Mouse (Mus musculus) megakaryocyte, embryonic 14.5 days (primary cell): Measurements from ENCODE around the gene Slbp. TPM values are rescaled to one million over a fixed set of nuclear protein-coding genes. Genes with fewer than 3 reads are reported as not detected.

Source experiments
- H3K27me3 ChIP-seq: replicated peaks from 2 replicates; pipeline ENCODE3; 2012; ENCODE audit warnings: inconsistent platforms
- H3K36me3 ChIP-seq: replicated peaks from 2 replicates; pipeline ENCODE3; 2012; ENCODE audit warnings: low read length, inconsistent platforms, mixed read lengths
- H3K4me1 ChIP-seq: 2 replicates; pipeline ENCODE4 v1.6.1; 2012; ENCODE audit warnings: inconsistent platforms
- H3K4me3 ChIP-seq: replicated peaks from 2 replicates; pipeline ENCODE3; 2012; ENCODE audit warnings: moderate library complexity, mild to moderate bottlenecking, inconsistent platforms
- H3K9me3 ChIP-seq: 2 replicates; pipeline ENCODE4 v1.6.1; 2012; ENCODE audit warnings: inconsistent platforms
- FLI1 ChIP-seq: IDR thresholded peaks from 2 replicates; pipeline ENCODE4 v1.6.1; 2012; ENCODE audit warnings: low read length, inconsistent platforms, mixed read lengths
- GATA1 ChIP-seq: IDR thresholded peaks from 3 replicates; pipeline ENCODE4 v1.6.1; 2012; ENCODE audit warnings: mixed read lengths, low read length, inconsistent platforms, borderline replicate concordance
- polyA plus RNA-seq: library from polyadenylated mRNA; stranded (reverse); fragments of >175 nt; gene quantifications from 2 replicates; pipeline ENCODE4 v1.2.3, GENCODE M21; 2012; ENCODE audit warnings: low replicate concordance; ENCODE audit not compliant: insufficient read depth

Gene Slbp
- polyA plus RNA-seq, 1 experiment, result 43.9 TPM

DNA sequence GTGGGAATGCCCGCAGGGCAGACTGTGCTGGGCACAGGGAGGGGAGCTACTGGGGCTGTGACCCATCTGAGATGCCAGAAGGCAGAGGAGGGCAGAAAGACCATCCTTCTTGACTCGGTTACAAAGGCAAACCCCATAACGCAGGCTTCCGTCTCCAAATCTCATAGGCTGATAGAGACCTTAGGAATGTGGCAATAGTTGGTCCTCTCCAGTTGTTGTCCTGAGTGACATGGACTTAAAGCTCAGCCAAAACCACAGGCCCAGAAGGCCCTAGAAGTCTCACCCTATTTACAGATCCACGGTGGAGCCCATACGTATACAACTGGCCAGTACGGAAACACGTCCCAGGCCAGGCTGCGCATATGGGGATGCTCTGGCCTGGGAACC lies 42.1 kb upstream of the Slbp start:
- Histone ChIP-seq H3K27me3 (peaks cover 89% of the 10 kb centered on the region), H3K4me3 (no peak overlapping the region), H3K9me3 (no peaks in the 10 kb centered on the region), H3K36me3 (no peaks in the 10 kb centered on the region), H3K4me1 (peaks cover 66% of the 10 kb centered on the region)
- TF ChIP-seq GATA1 (no peak), FLI1 (no peak)

DNA sequence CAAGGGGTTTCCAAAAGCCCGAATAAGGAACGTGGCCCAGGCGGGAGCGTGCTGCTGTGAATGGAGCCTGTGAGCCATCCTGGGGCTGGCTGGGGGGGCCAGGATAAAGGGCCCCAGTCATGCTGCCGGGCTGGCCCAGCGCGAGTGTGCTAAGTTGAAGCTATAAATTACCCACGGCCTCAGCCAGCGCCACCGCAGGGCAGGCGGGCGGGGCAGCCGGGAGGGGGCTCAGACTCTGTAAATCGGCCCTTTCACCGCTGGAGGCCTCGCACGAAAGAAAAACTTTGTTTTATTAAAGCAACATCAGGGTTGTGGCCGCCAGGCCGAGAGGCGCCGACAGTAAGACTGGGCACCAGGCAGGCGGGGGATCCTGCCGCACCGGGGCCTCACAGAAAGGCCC lies 40.0 kb upstream of the Slbp start:
- no peaks in the 10 kb centered on the region for H3K9me3 ChIP-seq
- H3K36me3 ChIP-seq, result no peaks in the 10 kb centered on the region
- H3K27me3 ChIP-seq, result peaks cover 94% of the 10 kb centered on the region
- no peak overlapping the region for H3K4me3 ChIP-seq
- H3K4me1 ChIP-seq, result peaks cover 63% of the 10 kb centered on the region
- TF ChIP-seq FLI1 (no peak), GATA1 (no peak)

DNA sequence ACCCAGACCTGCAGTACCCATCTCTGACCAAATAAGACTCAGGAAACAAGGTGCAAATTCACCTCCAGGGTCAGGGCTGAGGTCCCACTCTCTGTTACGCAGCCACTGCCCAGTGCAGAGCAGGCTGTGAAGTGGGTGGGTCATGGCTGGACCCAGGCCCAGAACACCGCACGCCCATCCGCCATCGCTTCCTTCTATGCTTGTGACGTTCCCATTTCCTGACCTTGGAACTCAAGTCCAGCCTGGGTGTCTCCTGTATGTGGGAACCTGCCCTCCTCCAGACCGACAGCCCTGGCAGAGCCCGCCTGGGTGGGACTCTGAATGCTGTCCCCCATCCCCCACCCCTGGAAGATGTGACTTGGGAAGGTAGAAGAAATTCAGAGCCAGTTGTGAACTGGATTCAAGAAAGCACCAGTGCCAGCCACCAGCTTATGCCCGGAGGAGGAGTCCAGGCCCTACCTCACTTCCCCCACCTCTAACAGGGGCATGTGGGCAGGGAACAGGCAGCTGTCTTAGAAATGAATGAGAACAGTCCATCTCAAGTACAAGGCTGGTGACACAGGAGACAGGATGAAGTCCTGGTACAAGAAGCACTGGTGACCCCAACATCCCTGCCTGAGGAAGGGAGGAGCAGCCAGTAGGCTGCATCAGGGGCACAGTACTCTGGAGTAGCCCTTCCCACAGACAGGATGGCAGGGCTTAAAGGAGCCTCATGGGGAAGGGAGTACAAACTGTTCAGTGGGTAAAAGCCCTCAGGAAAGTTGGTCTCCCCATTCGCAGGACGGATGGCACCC lies 37.7 kb upstream of the Slbp start:
- H3K27me3 ChIP-seq, result peaks cover 95% of the 10 kb centered on the region
- TF ChIP-seq FLI1 (no peak), GATA1 (no peak)

DNA sequence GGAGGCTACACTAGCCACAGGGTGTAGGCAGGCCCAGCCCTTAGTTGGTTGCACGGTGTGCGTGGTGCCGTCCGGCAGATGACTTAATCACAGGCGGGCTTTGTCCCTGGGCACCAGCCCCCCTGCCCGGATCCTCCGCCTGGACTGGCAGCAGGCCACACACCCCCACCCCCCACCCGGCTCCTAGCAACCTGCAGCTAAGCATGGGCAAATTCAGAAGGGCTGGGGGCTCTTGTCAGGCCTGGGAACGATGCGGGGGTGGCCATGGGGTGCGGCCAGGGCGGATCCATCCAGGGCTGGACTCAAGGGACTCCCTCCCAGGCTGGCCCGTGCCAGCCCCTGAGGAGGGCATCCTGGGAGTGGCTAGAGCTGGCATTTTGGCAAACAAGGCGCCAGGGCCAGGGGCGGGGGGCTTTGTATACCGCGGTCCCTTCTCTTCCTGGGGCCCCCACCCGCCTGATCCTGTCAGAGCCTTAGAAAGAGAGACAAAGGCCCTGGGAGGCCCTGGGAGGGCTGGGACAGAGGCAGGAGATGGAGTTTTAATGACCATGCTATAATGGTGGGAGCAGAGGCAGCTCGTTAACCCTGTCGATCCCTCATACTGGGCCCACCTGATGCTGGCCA lies 37.0 kb upstream of the Slbp start:
- no peaks in the 10 kb centered on the region for H3K9me3 ChIP-seq
- no peak overlapping the region for H3K4me3 ChIP-seq
- H3K36me3 ChIP-seq, result no peaks in the 10 kb centered on the region
- peaks cover 62% of the 10 kb centered on the region for H3K4me1 ChIP-seq
- TF ChIP-seq GATA1, result no peak
- TF ChIP-seq FLI1, result no peak
- peaks cover 95% of the 10 kb centered on the region for H3K27me3 ChIP-seq

More for the DNA sequence above, 37.7 kb upstream of the Slbp start:
- Histone ChIP-seq H3K9me3 (no peaks in the 10 kb centered on the region), H3K4me1 (peaks cover 60% of the 10 kb centered on the region), H3K4me3 (no peak overlapping the region), H3K36me3 (no peaks in the 10 kb centered on the region)

DNA sequence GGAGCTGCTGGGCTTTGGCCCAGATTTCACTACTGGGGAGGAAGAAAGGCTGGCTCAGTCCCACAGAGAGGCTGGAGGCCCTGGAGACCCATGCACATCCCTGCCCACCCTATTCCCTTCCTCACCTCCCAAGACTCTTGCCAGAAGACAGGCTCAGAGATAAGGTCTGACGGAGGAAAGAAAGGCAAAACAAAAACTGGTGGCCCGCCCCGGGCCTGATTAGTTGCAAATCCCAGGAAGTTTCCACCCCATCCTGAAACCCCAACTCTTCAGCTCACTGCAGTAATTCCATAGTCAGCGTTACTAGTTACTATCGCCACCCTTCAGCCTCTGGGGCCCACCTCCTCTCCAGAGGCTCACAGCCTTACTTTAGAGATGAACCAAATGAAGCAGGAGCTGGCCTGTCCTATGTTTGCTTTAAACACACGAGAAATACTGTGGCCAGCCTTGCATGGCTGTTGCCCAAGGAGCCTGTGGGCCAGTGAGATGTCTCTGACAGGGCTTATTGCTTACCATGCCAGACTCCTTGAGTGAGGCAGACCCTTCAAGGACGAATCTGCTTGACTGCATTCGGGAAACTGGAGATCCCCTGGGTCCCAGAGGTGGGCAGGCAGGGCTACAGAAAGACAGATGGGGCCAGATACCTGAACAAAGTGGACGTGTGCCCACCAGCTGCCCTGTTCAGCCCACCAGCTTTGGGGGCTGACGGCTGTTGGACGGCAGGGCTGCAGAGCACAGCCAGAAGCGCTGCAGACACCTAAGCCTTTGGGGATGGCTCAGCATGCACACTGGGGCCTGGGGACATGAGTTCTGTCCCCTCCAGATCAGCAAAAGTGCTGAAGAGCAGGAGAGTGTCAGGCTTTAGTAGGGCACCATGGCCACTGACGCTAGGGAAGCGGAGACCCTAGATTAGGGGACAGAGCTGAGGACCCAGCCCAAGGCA lies 36.2 kb upstream of the Slbp start:
- TF ChIP-seq GATA1 (no peak), FLI1 (no peak)
- Histone ChIP-seq H3K36me3 (no peaks in the 10 kb centered on the region), H3K4me1 (peaks cover 70% of the 10 kb centered on the region), H3K9me3 (no peaks in the 10 kb centered on the region), H3K27me3 (peaks cover 93% of the 10 kb centered on the region), H3K4me3 (no peak overlapping the region)

DNA sequence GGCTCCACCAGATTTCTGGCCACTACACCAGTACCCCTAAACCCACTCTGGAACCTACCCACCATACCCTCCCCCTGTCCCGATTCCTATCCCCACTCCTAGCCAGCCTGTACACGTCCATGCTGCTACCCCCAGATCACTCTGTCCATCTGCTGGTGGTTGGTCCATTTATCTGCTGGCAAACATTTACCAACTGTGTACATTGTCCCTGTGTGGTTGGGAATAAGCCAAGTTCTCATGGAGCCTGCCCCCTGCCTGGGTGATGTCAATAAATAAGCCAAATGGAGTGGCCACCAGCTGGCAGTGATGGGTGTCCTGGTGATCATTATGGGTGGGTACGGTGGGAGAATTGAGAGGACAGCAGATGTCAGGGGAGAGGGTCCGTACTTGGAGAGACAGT lies 34.8 kb upstream of the Slbp start:
- H3K9me3 ChIP-seq, result 0 out of 2 replicates have a peak, but pooled peaks cover 5% of the 10 kb centered on the region
- TF ChIP-seq FLI1, result no peak
- no peak for TF ChIP-seq GATA1
- H3K4me1 ChIP-seq, result peaks cover 76% of the 10 kb centered on the region
- H3K4me3 ChIP-seq, result no peak overlapping the region
- peaks cover 80% of the 10 kb centered on the region for H3K27me3 ChIP-seq
- no peaks in the 10 kb centered on the region for H3K36me3 ChIP-seq

DNA sequence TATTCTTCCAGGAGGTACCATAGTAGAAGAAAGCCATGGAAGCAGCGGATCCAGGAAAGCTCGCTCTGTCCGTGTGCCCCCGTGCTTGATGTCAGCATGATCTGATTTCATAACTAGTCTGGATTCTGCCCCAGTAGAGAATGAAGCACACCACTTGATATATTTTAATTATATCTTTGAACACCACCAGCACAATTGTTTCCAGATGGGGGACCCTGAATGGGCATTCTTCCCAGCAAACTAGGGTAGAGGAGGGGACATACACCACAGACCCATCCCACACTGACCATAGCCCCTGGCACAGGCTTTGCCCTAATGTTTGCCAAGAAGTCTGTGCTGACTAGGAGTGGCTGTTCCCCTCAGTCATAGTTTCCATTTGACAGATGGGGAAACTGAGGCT lies 32.6 kb upstream of the Slbp start:
- H3K4me3 ChIP-seq, result no peak overlapping the region
- H3K27me3 ChIP-seq, result peaks cover 61% of the 10 kb centered on the region
- TF ChIP-seq FLI1, result no peak
- TF ChIP-seq GATA1, result no peak
- peaks cover 91% of the 10 kb centered on the region for H3K4me1 ChIP-seq
- H3K36me3 ChIP-seq, result no peaks in the 10 kb centered on the region
- 0 out of 2 replicates have a peak, but pooled peaks cover 5% of the 10 kb centered on the region for H3K9me3 ChIP-seq

DNA sequence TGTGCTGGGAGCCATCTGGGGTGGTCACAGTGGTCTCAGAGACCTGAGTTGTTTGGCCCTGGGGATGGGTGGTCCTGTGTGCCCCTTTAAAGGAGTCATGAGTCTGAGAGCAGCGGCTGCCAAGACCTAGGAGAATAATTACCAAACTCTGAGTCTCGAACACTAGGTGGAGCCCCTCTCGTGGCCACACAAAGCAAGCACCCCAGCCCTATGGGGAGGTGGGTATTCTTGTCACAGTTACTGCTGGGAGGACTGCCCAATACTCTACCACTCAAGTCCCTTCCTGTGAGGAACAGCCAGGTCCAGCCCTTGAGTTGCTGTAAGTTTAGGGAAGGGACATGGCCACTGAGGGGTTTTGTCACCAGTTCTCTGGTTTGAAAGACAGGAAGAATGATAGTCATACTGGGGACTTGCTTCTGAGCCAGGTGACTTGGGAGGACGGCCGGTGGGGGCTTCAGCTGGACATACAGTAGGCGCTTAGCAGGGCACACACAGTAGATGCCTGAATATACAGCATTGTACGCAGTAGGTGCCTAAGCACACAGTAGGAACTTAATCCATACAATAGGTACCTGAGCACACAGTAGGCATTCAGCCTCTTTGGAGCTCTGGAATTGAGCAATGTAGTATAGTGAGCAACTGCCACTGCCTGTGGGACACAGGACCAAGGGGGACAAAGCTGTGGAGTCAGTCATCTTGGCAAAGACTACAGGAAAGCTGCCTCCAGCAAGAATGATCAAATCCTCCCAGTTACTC lies 31.7 kb upstream of the Slbp start:
- peaks cover 96% of the 10 kb centered on the region for H3K4me1 ChIP-seq
- H3K27me3 ChIP-seq, result peaks cover 53% of the 10 kb centered on the region
- H3K4me3 ChIP-seq, result no peak overlapping the region
- no peak for TF ChIP-seq FLI1
- no peak for TF ChIP-seq GATA1
- H3K36me3 ChIP-seq, result no peaks in the 10 kb centered on the region
- H3K9me3 ChIP-seq, result 0 out of 2 replicates have a peak, but pooled peaks cover 5% of the 10 kb centered on the region

DNA sequence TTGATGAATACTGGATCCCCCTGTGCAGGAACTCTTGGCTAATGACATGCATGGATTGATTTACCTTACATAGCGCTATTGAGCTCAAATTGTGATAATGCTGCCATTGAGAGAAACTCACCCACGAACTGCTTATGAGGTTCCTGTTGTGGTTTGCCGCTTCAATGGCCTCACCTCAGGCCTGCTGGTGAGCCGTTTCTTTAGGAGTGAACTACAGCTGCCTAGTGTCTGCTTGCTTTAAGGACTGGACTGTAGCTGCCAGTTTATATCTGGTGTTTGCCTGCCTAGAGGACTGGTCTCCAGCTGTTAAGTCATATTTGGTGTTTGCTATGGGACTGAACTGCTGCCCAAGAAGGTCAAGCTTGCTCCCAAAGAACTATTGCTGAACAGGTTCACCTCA lies 30.6 kb upstream of the Slbp start:
- Histone ChIP-seq H3K27me3 (peaks cover 42% of the 10 kb centered on the region), H3K4me1 (peaks cover 95% of the 10 kb centered on the region), H3K9me3 (0 out of 2 replicates have a peak, but pooled peaks cover 5% of the 10 kb centered on the region), H3K36me3 (no peaks in the 10 kb centered on the region), H3K4me3 (no peak overlapping the region)
- TF ChIP-seq FLI1 (no peak), GATA1 (no peak)
